Mouse (Mus musculus) limb, embryonic 14.5 days (tissue): ENCODE results near the gene Ehmt2. TPM values are rescaled to one million over a fixed set of nuclear protein-coding genes. Genes with fewer than 3 reads are reported as not detected.
A peak's percentile ranks its signal among the peaks of the same experiment; 100 is the strongest.

Experiments
- ATAC-seq: fragments of 200-750 bp; cut with Nextera tagmentation; 2 replicates; pipeline ENCODE4 v1.8.0; 2017; ENCODE audit warnings: low read depth, moderate number of reproducible peaks, moderate TSS enrichment; ENCODE audit not compliant: low FRiP score
- DNase-seq: peaks from one replicate; pipeline ENCODE4 v3.0.0-alpha.2; 2015; ENCODE audit warnings: low spot score
- H3K27ac ChIP-seq: fragments of 300-500 bp; sonication (generic); replicated peaks from 2 replicates; pipeline ENCODE4 v1.5.1; 2014; ENCODE audit warnings: low read depth, mild to moderate bottlenecking, low read length, moderate library complexity, mixed read lengths
- H3K27me3 ChIP-seq: fragments of 300-500 bp; sonication (generic); 2 replicates; pipeline ENCODE4 v1.6.1; 2014; ENCODE audit warnings: low read length, mixed read lengths; ENCODE audit not compliant: control insufficient read depth, insufficient read depth
- H3K36me3 ChIP-seq: fragments of 300-500 bp; sonication (generic); 2 replicates; pipeline ENCODE4 v1.6.1; 2014; ENCODE audit warnings: mild to moderate bottlenecking, low read length, moderate library complexity, mixed read lengths; ENCODE audit not compliant: control insufficient read depth, insufficient read depth
- H3K4me1 ChIP-seq: fragments of 300-500 bp; sonication (generic); 2 replicates; pipeline ENCODE4 v1.6.1; 2014; ENCODE audit warnings: antibody characterized with exemption, low read length, mixed read lengths; ENCODE audit not compliant: control insufficient read depth, insufficient read depth
- H3K4me2 ChIP-seq: fragments of 300-500 bp; sonication (generic); replicated peaks from 2 replicates; pipeline ENCODE4 v1.6.1; 2014; ENCODE audit warnings: low read depth, mild to moderate bottlenecking, low read length, moderate library complexity; ENCODE audit not compliant: severe bottlenecking
- H3K4me3 ChIP-seq: fragments of 300-500 bp; sonication (generic); replicated peaks from 2 replicates; pipeline ENCODE4 v1.5.1; 2014; ENCODE audit warnings: low read length
- H3K9ac ChIP-seq: fragments of 300-500 bp; sonication (generic); 2 replicates; pipeline ENCODE4 v1.6.1; 2014; ENCODE audit warnings: mild to moderate bottlenecking, low read depth, low read length, moderate library complexity; ENCODE audit not compliant: severe bottlenecking
- H3K9me3 ChIP-seq: fragments of 300-500 bp; sonication (generic); 2 replicates; pipeline ENCODE4 v1.6.1; 2016; ENCODE audit warnings: low read length; ENCODE audit not compliant: control insufficient read depth
- POLR2A ChIP-seq: fragments of 200-500 bp; IDR thresholded peaks from 2 replicates; pipeline ENCODE4 v1.8.0; 2012; ENCODE audit warnings: inconsistent platforms, mild to moderate bottlenecking, moderate library complexity, borderline replicate concordance; ENCODE audit not compliant: insufficient read depth, insufficient read length; ENCODE audit errors: extremely low read depth
- WGBS: fragments of 180-500 bp; shearing (Covaris S2); extraction: QIAGEN DNeasy Blood & Tissue Kit; methylation state at CpG from one replicate; pipeline ENCODE4 v1.1.7; 2014; 5-methylcytosine and 5-hydroxymethylcytosine counted together
- polyA plus RNA-seq, 2 experiments: library from polyadenylated mRNA; depleted of rRNA in 1 of 2; stranded (reverse) in 1 of 2; unstranded in 1 of 2; fragments of >200 nt; fragmentation: Nextera tagmentation in 1 of 2; extraction: Ambion mirVana in 1 of 2; gene quantifications; 2 replicates each; pipeline versions ENCODE4 v1.2.1 to v1.2.3; 2012 to 2014

Ehmt2 gene
- polyA plus RNA-seq, 2 experiments = 72.8 to 232 TPM

DNA sequence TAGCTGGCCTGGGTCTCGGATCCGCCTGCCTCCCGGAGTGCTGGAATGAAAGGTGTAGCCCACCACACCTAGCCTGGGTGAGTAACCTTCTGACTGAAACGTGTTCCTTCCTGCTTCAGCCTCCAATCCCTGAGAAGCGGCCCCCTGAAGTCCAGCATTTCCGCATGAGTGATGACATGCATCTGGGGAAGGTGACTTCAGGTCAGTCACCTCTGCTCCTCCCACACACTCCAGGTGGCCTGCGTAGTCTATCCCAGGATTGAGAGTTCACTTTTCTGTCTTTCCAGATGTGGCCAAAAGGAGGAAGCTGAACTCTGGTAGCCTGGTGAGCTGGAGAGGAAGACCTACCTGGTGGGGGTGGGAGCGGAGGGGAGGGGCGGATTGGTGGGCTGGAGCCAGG, 4.6 kb downstream of the Ehmt2 start:
- Histone ChIP-seq H3K9me3 (no peaks in the 10 kb centered on the region), H3K27me3 (no peaks in the 10 kb centered on the region), H3K36me3 (peaks cover 63% of the 10 kb centered on the region), H3K4me2 (no peak overlapping the region), H3K4me3 (no peak overlapping the region), H3K9ac (no peak overlapping the region), H3K4me1 (peaks cover 4% of the 10 kb centered on the region; the same call in 1 of the 2 replicates), H3K27ac (no peak overlapping the region)
- 87% methylated on average over 9 of the region's 9 CpGs for WGBS
- DNase-seq (no peak), ATAC-seq (no peak)
- TF ChIP-seq POLR2A = no peak

GRCm38 (mm10) chr17:34910982-34911381, 12.7 kb downstream of the Ehmt2 start:
- H3K9ac ChIP-seq = no peak overlapping the region
- 83% methylated on average over 10 of the region's 10 CpGs for WGBS
- H3K4me3 ChIP-seq = no peak overlapping the region
- peaks cover 81% of the 10 kb centered on the region for H3K36me3 ChIP-seq
- no peak overlapping the region for H3K4me2 ChIP-seq
- TF ChIP-seq POLR2A = no peak
- no peaks in the 10 kb centered on the region for H3K9me3 ChIP-seq
- DNase-seq = no peak
- no peaks in the 10 kb centered on the region; the same call in 1 of the 2 replicates for H3K4me1 ChIP-seq
- H3K27me3 ChIP-seq = no peaks in the 10 kb centered on the region
- no peak overlapping the region for H3K27ac ChIP-seq
- ATAC-seq = no peak

- peaks cover 71% of the 10 kb centered on the region for H3K36me3 ChIP-seq
- DNase-seq (peak; percentile 32), ATAC-seq (peak; percentile 32; the same call in 1 of the 2 replicates)
- no peak overlapping the region for H3K27ac ChIP-seq
- no peak overlapping the region for H3K4me3 ChIP-seq
- H3K4me1 ChIP-seq = no peaks in the 10 kb centered on the region; the same call in 1 of the 2 replicates
- WGBS = 43% methylated on average over 5 of the region's 5 CpGs
- H3K9me3 ChIP-seq = no peaks in the 10 kb centered on the region
- H3K9ac ChIP-seq = no peak overlapping the region
- no peak for TF ChIP-seq POLR2A
- no peak overlapping the region for H3K4me2 ChIP-seq
- H3K27me3 ChIP-seq = no peaks in the 10 kb centered on the region
Measured at GRCm38 (mm10) chr17:34911945-34912351, 13.7 kb downstream of the Ehmt2 start.

GRCm38 (mm10) chr17:34913930-34914665, 15.8 kb downstream of the Ehmt2 start, which contains the start of gene Slc44a4:
Gene Slc44a4 (plus strand): TSS chr17:34914466.
- WGBS = 32% methylated on average over 18 of the region's 18 CpGs
- peaks cover 50% of the 10 kb centered on the region for H3K36me3 ChIP-seq
- 0 out of 2 replicates have a peak within 1 kb of the TSS, but pooled peaks have one; percentile 25 for H3K9ac ChIP-seq
- no peak for TF ChIP-seq POLR2A
- H3K4me1 ChIP-seq = no peaks in the 10 kb centered on the region; the same call in 1 of the 2 replicates
- H3K4me2 ChIP-seq = no peak within 1 kb of the TSS
- H3K27ac ChIP-seq = no peak within 1 kb of the TSS
- no peak for ATAC-seq
- DNase-seq = no peak
- H3K27me3 ChIP-seq = no peaks in the 10 kb centered on the region
- no peak within 1 kb of the TSS for H3K4me3 ChIP-seq
- H3K9me3 ChIP-seq = no peaks in the 10 kb centered on the region

DNA sequence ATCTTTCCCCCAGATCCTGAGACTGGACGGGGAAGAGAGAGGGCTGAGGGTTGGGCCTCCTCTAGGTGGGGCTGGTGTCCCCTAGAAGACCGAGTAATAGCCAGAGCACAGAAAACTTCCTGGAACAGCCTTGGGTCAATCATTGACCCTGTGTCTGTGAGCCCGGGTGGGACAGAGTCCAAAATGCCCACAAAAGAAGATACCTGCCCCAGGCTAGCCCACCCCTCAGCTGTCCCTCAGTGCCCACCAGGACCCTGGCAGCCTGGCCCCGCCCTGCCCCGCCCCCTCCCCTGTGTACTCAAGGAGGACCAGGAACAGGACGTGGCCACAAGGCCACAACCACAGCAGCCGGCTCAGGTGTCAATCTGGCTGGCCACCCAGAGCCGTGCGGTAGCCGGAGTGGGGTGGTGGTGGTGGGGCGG, 17.2 kb downstream of the Ehmt2 start:
- ATAC-seq = no peak
- Histone ChIP-seq H3K27me3 (no peaks in the 10 kb centered on the region), H3K9ac (0 out of 2 replicates have a peak overlapping the region, but pooled peaks have one; percentile 25), H3K27ac (no peak overlapping the region), H3K36me3 (peaks cover 36% of the 10 kb centered on the region), H3K9me3 (no peaks in the 10 kb centered on the region), H3K4me3 (no peak overlapping the region), H3K4me2 (no peak overlapping the region), H3K4me1 (no peaks in the 10 kb centered on the region; the same call in 1 of the 2 replicates)
- 13% methylated on average over 11 of the region's 11 CpGs for WGBS
- DNase-seq = peak; percentile 29
- TF ChIP-seq POLR2A = no peak
